Mouse (Mus musculus) small intestine, adult 2 months (tissue): ENCODE results near the gene Hnrnpu. TPM values are rescaled to one million over a fixed set of nuclear protein-coding genes. Genes with fewer than 3 reads are reported as not detected.

ENCODE experiments used
- H3K27ac ChIP-seq: fragments of 200-500 bp; 2 replicates; pipeline ENCODE4 v1.5.1; 2012; ENCODE audit warnings: low read depth, low read length, control low read depth, inconsistent platforms; ENCODE audit not compliant: insufficient read depth
- H3K27me3 ChIP-seq: fragments of 200-500 bp; 2 replicates; pipeline ENCODE4 v1.6.1; 2012; ENCODE audit warnings: mild to moderate bottlenecking, moderate library complexity, low read length, inconsistent platforms; ENCODE audit not compliant: control insufficient read depth, insufficient read depth
- H3K36me3 ChIP-seq: fragments of 200-500 bp; 2 replicates; pipeline ENCODE4 v1.6.1; 2012; ENCODE audit warnings: mild to moderate bottlenecking, low read length, control low read depth, inconsistent platforms; ENCODE audit not compliant: control insufficient read depth, insufficient read depth
- H3K4me1 ChIP-seq: fragments of 200-500 bp; 2 replicates; pipeline ENCODE4 v1.6.1; 2012; ENCODE audit warnings: low read length, inconsistent platforms, mixed read lengths; ENCODE audit not compliant: control insufficient read depth, insufficient read depth, insufficient read length
- H3K4me3 ChIP-seq: fragments of 200-500 bp; 2 replicates; pipeline ENCODE4 v1.5.1; 2012; ENCODE audit warnings: low read depth, mild to moderate bottlenecking, control low read depth, inconsistent platforms, low read length, moderate library complexity
- CTCF ChIP-seq: fragments of 200-500 bp; IDR thresholded peaks from 2 replicates; pipeline ENCODE4 v1.5.1; 2012; ENCODE audit warnings: low read depth, mild to moderate bottlenecking, control low read depth, inconsistent platforms, low read length, moderate library complexity, mixed read lengths; ENCODE audit not compliant: insufficient replicate concordance, insufficient read length; ENCODE audit errors: extremely low read depth
- POLR2A ChIP-seq: fragments of 200-500 bp; IDR thresholded peaks from 2 replicates; pipeline ENCODE4 v1.6.1; 2012; ENCODE audit warnings: low read depth, mild to moderate bottlenecking, control low read depth, inconsistent platforms, low read length, moderate library complexity
- WGBS: fragments of 180-500 bp; shearing (Covaris S2); methylation state at CpG from one replicate; pipeline ENCODE4 v1.1.7; 2018; 5-methylcytosine and 5-hydroxymethylcytosine counted together
- polyA plus RNA-seq: library from polyadenylated mRNA; depleted of rRNA; stranded (reverse); fragments of >200 nt; gene quantifications from 2 replicates; pipeline ENCODE4 v1.2.3, GENCODE M21; 2012

Hnrnpu gene
- polyA plus RNA-seq, 1 experiment: 34.2 TPM

DNA sequence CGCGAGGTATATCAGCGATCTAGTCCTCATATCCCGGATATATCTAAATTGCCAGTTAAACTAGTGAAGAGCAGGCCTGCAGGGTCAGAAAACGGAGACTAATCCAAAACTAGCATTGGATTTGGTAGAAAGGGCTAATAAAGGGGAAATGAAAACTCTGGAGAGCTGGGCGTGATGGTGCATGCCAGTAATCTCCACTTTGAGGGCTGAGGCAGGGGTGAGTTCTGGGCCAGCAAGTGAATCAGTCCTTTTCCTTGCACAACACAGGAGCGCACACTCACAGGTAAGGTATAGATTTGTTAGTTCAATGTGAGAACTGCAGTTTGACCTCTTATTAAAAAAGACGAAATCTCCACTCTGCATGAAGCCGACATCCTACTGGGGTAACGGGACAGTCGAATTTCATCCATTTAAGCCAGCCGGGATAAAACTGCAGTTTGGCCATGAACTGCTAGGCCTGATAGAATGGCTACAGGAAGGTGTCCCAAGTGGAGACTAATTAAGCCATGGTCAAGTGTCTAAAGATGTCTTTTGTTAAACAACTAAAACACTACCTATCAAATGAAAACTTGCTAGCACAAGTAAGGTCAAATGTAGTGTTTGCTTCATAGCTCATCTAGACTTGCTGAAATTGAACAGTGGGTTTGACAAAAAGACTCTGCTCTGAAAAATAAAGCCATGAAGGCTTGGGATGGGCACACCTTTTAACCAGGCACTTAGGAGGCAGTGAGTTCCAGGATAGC is 18.1 kb downstream of the Hnrnpu start:
- no peaks in the 10 kb centered on the region for H3K27me3 ChIP-seq
- TF ChIP-seq CTCF: no peak
- TF ChIP-seq POLR2A: no peak
- H3K36me3 ChIP-seq: peaks cover 31% of the 10 kb centered on the region
- H3K4me1 ChIP-seq: peaks cover 14% of the 10 kb centered on the region
- WGBS: under 1% methylated on average over 12 of the region's 12 CpGs
- H3K27ac ChIP-seq: peak overlapping the region; percentile 100
- H3K4me3 ChIP-seq: peak overlapping the region; percentile 93

- H3K36me3 ChIP-seq: peaks cover 28% of the 10 kb centered on the region
- WGBS: under 1% methylated on average over 83 of the region's 83 CpGs
- H3K27me3 ChIP-seq: no peaks in the 10 kb centered on the region
- H3K4me1 ChIP-seq: peaks cover 14% of the 10 kb centered on the region
- peak within 1 kb of the TSS; percentile 100 for H3K27ac ChIP-seq
- peak; percentile 70; the same call in 1 of the 2 replicates for TF ChIP-seq POLR2A
- no peak for TF ChIP-seq CTCF
- H3K4me3 ChIP-seq: peak within 1 kb of the TSS; percentile 93
Measured at GRCm38 (mm10) chr1:178318389-178319184, 19.0 kb downstream of the Hnrnpu start, which contains the start of gene Cox20. Gene Cox20 (plus strand): TSS chr1:178319130.

- peaks cover 14% of the 10 kb centered on the region for H3K4me1 ChIP-seq
- peaks cover 22% of the 10 kb centered on the region for H3K36me3 ChIP-seq
- H3K27ac ChIP-seq: peak overlapping the region; percentile 100
- TF ChIP-seq CTCF: peak; percentile 19; the same call in 1 of the 2 replicates
- TF ChIP-seq POLR2A: peak; percentile 68
- no peaks in the 10 kb centered on the region for H3K27me3 ChIP-seq
- WGBS: under 1% methylated on average over 17 of the region's 17 CpGs
- peak overlapping the region; percentile 93 for H3K4me3 ChIP-seq
Measured at GRCm38 (mm10) chr1:178318002-178318388, 19.6 kb downstream of the Hnrnpu start.

GRCm38 (mm10) chr1:178317275-178318001 is 20.2 kb downstream of the Hnrnpu start:
- Histone ChIP-seq H3K27me3 (no peaks in the 10 kb centered on the region), H3K36me3 (peaks cover 17% of the 10 kb centered on the region), H3K4me3 (no peak overlapping the region), H3K27ac (no peak overlapping the region; the same call in 1 of the 2 replicates), H3K4me1 (peaks cover 14% of the 10 kb centered on the region)
- 20% methylated on average over 10 of the region's 10 CpGs for WGBS
- TF ChIP-seq CTCF (no peak), POLR2A (no peak)

- H3K4me3 ChIP-seq: no peak overlapping the region
- H3K27ac ChIP-seq: no peak overlapping the region
- H3K36me3 ChIP-seq: no peaks in the 10 kb centered on the region
- peaks cover 6% of the 10 kb centered on the region for H3K4me1 ChIP-seq
- no peak for TF ChIP-seq POLR2A
- no peak for TF ChIP-seq CTCF
- no peaks in the 10 kb centered on the region for H3K27me3 ChIP-seq
- 83% methylated on average over 2 of the region's 2 CpGs for WGBS
Measured at GRCm38 (mm10) chr1:178314236-178314635, 23.4 kb downstream of the Hnrnpu start.

DNA sequence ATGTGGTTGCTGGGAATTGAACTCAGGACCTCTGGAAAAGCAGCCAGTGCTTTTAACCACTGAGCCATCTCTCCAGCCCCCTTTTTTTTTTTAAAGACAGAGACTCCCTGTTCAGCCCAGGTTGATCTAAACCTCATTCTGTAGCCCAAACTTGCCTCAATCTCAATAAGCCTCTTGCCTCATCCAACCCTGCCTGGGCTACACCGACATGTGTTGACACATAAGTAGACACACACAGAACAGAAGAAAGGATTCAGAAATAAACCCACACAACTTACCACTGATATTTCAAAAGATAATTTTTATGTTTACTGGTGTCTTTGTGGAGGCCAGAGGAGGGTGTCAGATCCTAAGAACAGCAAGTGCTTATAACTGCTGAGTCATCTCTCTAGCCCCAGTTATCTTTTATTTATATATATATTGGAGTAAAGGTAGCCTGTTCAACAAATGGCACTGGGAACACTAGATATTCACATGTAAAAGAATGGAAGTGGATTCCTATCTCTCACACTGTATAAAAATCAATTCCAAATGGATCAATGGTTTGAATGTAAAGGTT is 24.5 kb downstream of the Hnrnpu start:
- no peaks in the 10 kb centered on the region for H3K36me3 ChIP-seq
- no peak for TF ChIP-seq CTCF
- no peak for TF ChIP-seq POLR2A

More for the DNA sequence above, 24.5 kb downstream of the Hnrnpu start:
- Histone ChIP-seq H3K4me3 (no peak overlapping the region), H3K27me3 (no peaks in the 10 kb centered on the region), H3K4me1 (peaks cover 6% of the 10 kb centered on the region), H3K27ac (no peak overlapping the region)
- 79% methylated on average over 1 of the region's 1 CpGs for WGBS
